Mouse (Mus musculus): ENCODE results near the gene Prrxl1. TPM values are rescaled to one million over a fixed set of nuclear protein-coding genes. Genes with fewer than 3 reads are reported as not detected.

Prrxl1 gene
- total RNA-seq, 2 experiments from 2014 or later, result 0.57 to 0.73 TPM

GRCm38 (mm10) chr14:32627271-32627670 lies 28.1 kb downstream of the Prrxl1 start:
- DNase-seq, result no peak

- DNase-seq, result no peak
Observed at GRCm38 (mm10) chr14:32628584-32628983, 29.4 kb downstream of the Prrxl1 start.

GRCm38 (mm10) chr14:32632908-32633600 lies 33.8 kb downstream of the Prrxl1 start:
- DNase-seq, result peak; percentile 22

- DNase-seq, result peak; percentile 26
Observed at GRCm38 (mm10) chr14:32634015-32634682, 34.9 kb downstream of the Prrxl1 start.

- DNase-seq, result no peak
Observed at GRCm38 (mm10) chr14:32638485-32638884, 39.3 kb downstream of the Prrxl1 start.

GRCm38 (mm10) chr14:32659781-32660180 lies 60.6 kb downstream of the Prrxl1 start:
- DNase-seq, result no peak

- no peak for DNase-seq
Observed at GRCm38 (mm10) chr14:32663099-32663498, 63.9 kb downstream of the Prrxl1 start.

GRCm38 (mm10) chr14:32673178-32673577 lies 74.0 kb downstream of the Prrxl1 start:
- DNase-seq, result no peak

- DNase-seq, result no peak
Observed at GRCm38 (mm10) chr14:32678565-32678964, 79.4 kb downstream of the Prrxl1 start.

- no peak for DNase-seq
Observed at GRCm38 (mm10) chr14:32681603-32682002, 82.4 kb downstream of the Prrxl1 start.

- peak; percentile 41 for DNase-seq
Observed at GRCm38 (mm10) chr14:32682536-32682935, 83.3 kb downstream of the Prrxl1 start.

- peak; percentile 52 for DNase-seq
Observed at GRCm38 (mm10) chr14:32683251-32683838, 84.1 kb downstream of the Prrxl1 start.

GRCm38 (mm10) chr14:32683982-32684734 lies 85.0 kb downstream of the Prrxl1 start:
- no peak for DNase-seq

- DNase-seq, result no peak
Observed at GRCm38 (mm10) chr14:32684735-32685105, 85.5 kb downstream of the Prrxl1 start.

- no peak for DNase-seq
Observed at GRCm38 (mm10) chr14:32685124-32685826, 86.1 kb downstream of the Prrxl1 start, which contains the start of gene 3425401B19Rik. Gene 3425401B19Rik, minus strand, starts transcription at chr14:32685293.

- DNase-seq, result no peak
Observed at GRCm38 (mm10) chr14:32695906-32696305, 96.7 kb downstream of the Prrxl1 start.

GRCm38 (mm10) chr14:32696344-32696743 lies 97.1 kb downstream of the Prrxl1 start:
- DNase-seq, result no peak

GRCm38 (mm10) chr14:32697774-32698173 lies 98.6 kb downstream of the Prrxl1 start:
- peak; percentile 57 for DNase-seq

GRCm38 (mm10) chr14:32698556-32698955 lies 99.3 kb downstream of the Prrxl1 start:
- DNase-seq, result no peak
